Mouse (Mus musculus): ENCODE measurements around the gene Psd4.

DNA sequence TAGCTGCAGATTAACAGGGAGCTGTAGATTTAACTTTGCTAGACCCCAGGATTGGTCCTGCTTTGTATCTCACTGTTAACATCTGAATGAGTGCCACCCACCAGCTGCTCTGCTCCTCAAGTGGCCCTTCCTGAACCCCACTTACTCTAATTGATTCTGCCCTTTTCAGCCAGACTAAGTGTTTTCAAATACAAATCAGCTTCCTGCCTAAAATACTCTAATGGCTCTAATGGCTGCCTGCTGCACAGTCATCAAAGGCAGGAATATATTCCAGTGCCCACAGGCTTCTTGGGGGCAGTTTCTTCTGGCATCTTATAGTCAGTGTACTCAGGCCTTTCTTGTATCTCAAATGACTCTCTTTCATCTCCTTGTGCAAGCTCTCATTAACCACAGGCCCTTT is 74.5 kb downstream of the Psd4 start:
- TF ChIP-seq MYOG (IDR thresholded peaks at IDR 0.05; ENCODE audit: control insufficient read depth, extremely low read depth, insufficient read length) = no peak
- no peak for TF ChIP-seq MAX (IDR thresholded peaks at IDR 0.05)
